Mouse (Mus musculus) forebrain, embryonic 16.5 days (tissue): Measurements from ENCODE around the gene Ackr1. TPM values are rescaled to one million over a fixed set of nuclear protein-coding genes. Genes with fewer than 3 reads are reported as not detected.

Source experiments
- ATAC-seq: fragments of 200-750 bp; cut with Nextera tagmentation; 2 replicates; pipeline ENCODE4 v1.8.0; 2017; ENCODE audit warnings: mild to moderate bottlenecking, moderate library complexity
- H3K27ac ChIP-seq: fragments of 300-500 bp; sonication (generic); 2 replicates; pipeline ENCODE4 v1.5.1; 2014; ENCODE audit warnings: low read length, control low read depth
- H3K27me3 ChIP-seq: fragments of 300-500 bp; sonication (generic); replicated peaks from 2 replicates; pipeline ENCODE4 v1.6.1; 2014; ENCODE audit warnings: low read length; ENCODE audit not compliant: control insufficient read depth, insufficient read depth
- H3K36me3 ChIP-seq: fragments of 300-500 bp; sonication (generic); 2 replicates; pipeline ENCODE4 v1.6.1; 2014; ENCODE audit not compliant: control insufficient read depth, insufficient read depth
- H3K4me1 ChIP-seq: fragments of 300-500 bp; sonication (generic); replicated peaks from 2 replicates; pipeline ENCODE4 v1.6.1; 2014; ENCODE audit warnings: low read length; ENCODE audit not compliant: control insufficient read depth, insufficient read depth
- H3K4me2 ChIP-seq: fragments of 300-500 bp; sonication (generic); 2 replicates; pipeline ENCODE4 v1.6.1; 2014; ENCODE audit warnings: mild to moderate bottlenecking, low read length, control low read depth
- H3K4me3 ChIP-seq: fragments of 300-500 bp; sonication (generic); replicated peaks from 2 replicates; pipeline ENCODE4 v1.5.1; 2014; ENCODE audit warnings: mild to moderate bottlenecking, low read length, control low read depth
- H3K9ac ChIP-seq: fragments of 300-500 bp; sonication (generic); replicated peaks from 2 replicates; pipeline ENCODE4 v1.6.1; 2014; ENCODE audit warnings: low read depth, low read length, control low read depth
- H3K9me3 ChIP-seq: fragments of 300-500 bp; sonication (generic); 2 replicates; pipeline ENCODE4 v1.6.1; 2016; ENCODE audit warnings: low read length; ENCODE audit not compliant: control insufficient read depth
- WGBS: fragments of 180-500 bp; shearing (Covaris S2); extraction: QIAGEN DNeasy Blood & Tissue Kit; methylation state at CpG from one replicate; pipeline ENCODE4 v1.1.7; 2014; 5-methylcytosine and 5-hydroxymethylcytosine counted together
- polyA plus RNA-seq: library from polyadenylated mRNA; unstranded; fragments of >200 nt; fragmentation: Nextera tagmentation; extraction: Ambion mirVana; gene quantifications from 2 replicates; pipeline ENCODE4 v1.2.1, GENCODE M21; 2015

Gene Ackr1
- polyA plus RNA-seq, 1 experiment from 2014 or later, result 14.0 TPM

DNA sequence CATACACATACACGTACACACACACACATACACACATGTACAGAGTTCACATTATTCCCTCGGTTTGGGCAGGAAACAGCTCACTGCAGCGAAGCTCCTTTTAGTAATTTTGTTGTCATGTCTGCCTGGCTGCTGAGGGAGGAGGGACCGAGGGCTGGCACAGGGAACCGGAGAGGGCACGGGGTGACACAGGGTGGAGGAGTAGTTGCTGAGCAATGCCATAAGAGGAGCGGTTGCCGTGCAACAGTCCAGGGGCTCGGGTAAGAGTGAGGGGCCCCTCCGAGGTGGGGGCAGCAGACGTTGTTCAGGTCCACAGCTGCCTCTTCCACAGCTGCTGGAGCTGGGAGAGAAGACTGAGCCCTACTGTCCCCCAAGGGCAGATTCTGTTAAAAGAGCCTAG, 2.4 kb upstream of the Ackr1 start:
- Histone ChIP-seq H3K4me3 (no peak overlapping the region), H3K36me3 (peaks cover 12% of the 10 kb centered on the region; the same call in 1 of the 2 replicates), H3K27ac (no peak overlapping the region), H3K4me2 (no peak overlapping the region), H3K9ac (no peak overlapping the region), H3K27me3 (no peaks in the 10 kb centered on the region), H3K4me1 (no peaks in the 10 kb centered on the region), H3K9me3 (no peaks in the 10 kb centered on the region)
- WGBS, result 55% methylated on average over 11 of the region's 11 CpGs
- no peak for ATAC-seq

GRCm38 (mm10) chr1:173332418-173332817, 1.1 kb downstream of the Ackr1 start:
- Histone ChIP-seq H3K4me2 (no peak overlapping the region), H3K9ac (no peak overlapping the region), H3K36me3 (no peaks in the 10 kb centered on the region), H3K4me1 (peaks cover 5% of the 10 kb centered on the region; the same call in 1 of the 2 replicates), H3K9me3 (no peaks in the 10 kb centered on the region), H3K27me3 (no peaks in the 10 kb centered on the region), H3K4me3 (no peak overlapping the region), H3K27ac (no peak overlapping the region)
- ATAC-seq, result no peak
- WGBS, result 90% methylated on average over 5 of the region's 5 CpGs

DNA sequence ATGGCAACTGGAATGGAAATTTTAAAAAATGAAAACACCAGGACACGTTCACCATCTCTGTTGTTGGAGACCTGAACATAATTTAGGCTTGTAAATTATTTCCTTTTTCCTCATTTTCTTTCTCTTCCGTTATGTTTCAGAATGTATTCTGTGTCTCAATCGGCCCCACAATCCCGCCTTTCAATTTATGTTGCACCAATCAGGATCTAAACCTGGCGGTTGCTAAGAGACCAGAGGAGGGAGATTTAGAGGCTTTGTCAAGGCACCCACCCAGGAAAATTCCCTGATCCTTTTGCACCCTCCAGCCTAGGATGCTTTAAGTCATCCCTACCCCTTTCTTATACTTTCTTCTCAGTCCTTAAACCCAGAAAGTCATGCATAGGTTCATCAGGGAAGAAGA, 3.8 kb downstream of the Ackr1 start:
- no peak overlapping the region for H3K27ac ChIP-seq
- no peaks in the 10 kb centered on the region for H3K9me3 ChIP-seq
- peaks cover 5% of the 10 kb centered on the region; the same call in 1 of the 2 replicates for H3K4me1 ChIP-seq
- ATAC-seq, result peak; percentile 39
- no peaks in the 10 kb centered on the region for H3K36me3 ChIP-seq
- H3K4me2 ChIP-seq, result no peak overlapping the region
- H3K9ac ChIP-seq, result no peak overlapping the region
- no peaks in the 10 kb centered on the region for H3K27me3 ChIP-seq
- 60% methylated on average over 5 of the region's 5 CpGs for WGBS
- no peak overlapping the region for H3K4me3 ChIP-seq

GRCm38 (mm10) chr1:173329185-173329584, 4.4 kb downstream of the Ackr1 start:
- Histone ChIP-seq H3K4me3 (no peak overlapping the region), H3K27me3 (no peaks in the 10 kb centered on the region), H3K9me3 (no peaks in the 10 kb centered on the region), H3K36me3 (no peaks in the 10 kb centered on the region), H3K4me2 (no peak overlapping the region), H3K27ac (no peak overlapping the region), H3K9ac (no peak overlapping the region), H3K4me1 (peaks cover 5% of the 10 kb centered on the region; the same call in 1 of the 2 replicates)
- WGBS, result 45% methylated on average over 4 of the region's 4 CpGs
- no peak for ATAC-seq

DNA sequence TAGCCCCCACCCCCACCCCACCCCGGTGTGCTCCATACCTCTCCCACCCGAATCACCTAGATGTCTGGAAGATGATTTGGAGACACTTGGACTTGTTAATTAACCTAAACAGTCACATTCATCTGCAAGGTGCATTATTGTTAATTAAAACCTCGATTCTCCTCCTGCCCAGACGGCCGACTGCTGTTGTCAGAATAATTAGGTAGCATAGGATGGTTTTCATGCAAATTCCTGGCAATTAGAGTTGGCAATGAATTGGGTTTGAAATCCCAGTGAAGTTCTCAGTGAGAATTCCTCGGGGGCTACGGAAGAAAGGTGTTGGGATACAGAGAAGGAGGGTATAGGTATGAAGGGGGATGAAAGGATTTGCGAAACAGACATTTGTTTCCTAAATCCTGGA, 5.1 kb downstream of the Ackr1 start:
- no peak overlapping the region for H3K4me3 ChIP-seq
- no peaks in the 10 kb centered on the region for H3K9me3 ChIP-seq
- no peak overlapping the region for H3K27ac ChIP-seq
- H3K27me3 ChIP-seq, result no peaks in the 10 kb centered on the region
- peaks cover 5% of the 10 kb centered on the region; the same call in 1 of the 2 replicates for H3K4me1 ChIP-seq
- WGBS, result 16% methylated on average over 8 of the region's 8 CpGs
- no peak overlapping the region for H3K4me2 ChIP-seq
- no peaks in the 10 kb centered on the region for H3K36me3 ChIP-seq
- no peak overlapping the region for H3K9ac ChIP-seq
- peak; percentile 14; the same call in 1 of the 2 replicates for ATAC-seq

DNA sequence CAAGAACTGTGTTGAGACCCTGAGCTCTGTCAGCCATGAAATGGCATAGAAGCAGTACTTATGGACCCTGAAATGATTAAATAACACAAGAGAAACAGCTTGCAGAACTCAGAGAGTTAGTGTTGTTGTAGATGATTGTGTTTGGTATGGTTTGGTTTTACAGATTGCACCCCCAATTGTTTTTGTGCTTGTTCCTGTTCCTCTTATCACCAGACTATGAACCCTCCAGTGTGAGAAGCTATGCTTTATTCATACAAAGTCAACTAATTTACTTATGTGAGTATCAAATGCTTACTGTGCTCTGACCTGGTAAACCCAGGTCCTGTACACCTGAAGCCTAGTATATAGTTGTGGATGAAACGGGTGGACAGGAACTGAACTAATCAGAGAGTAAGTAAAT, 7.0 kb downstream of the Ackr1 start:
- Histone ChIP-seq H3K4me3 (no peak overlapping the region), H3K27me3 (no peaks in the 10 kb centered on the region), H3K36me3 (no peaks in the 10 kb centered on the region), H3K9me3 (no peaks in the 10 kb centered on the region), H3K27ac (no peak overlapping the region), H3K4me1 (peaks cover 7% of the 10 kb centered on the region; the same call in 1 of the 2 replicates), H3K9ac (no peak overlapping the region), H3K4me2 (no peak overlapping the region)
- WGBS, result 68% methylated on average over 1 of the region's 1 CpGs
- no peak for ATAC-seq

GRCm38 (mm10) chr1:173325395-173325794, 8.2 kb downstream of the Ackr1 start:
- Histone ChIP-seq H3K36me3 (no peaks in the 10 kb centered on the region), H3K4me2 (no peak overlapping the region), H3K27ac (no peak overlapping the region), H3K9ac (no peak overlapping the region), H3K4me3 (no peak overlapping the region), H3K4me1 (peaks cover 8% of the 10 kb centered on the region; the same call in 1 of the 2 replicates), H3K27me3 (no peaks in the 10 kb centered on the region), H3K9me3 (no peaks in the 10 kb centered on the region)
- ATAC-seq, result no peak
- 76% methylated on average over 1 of the region's 1 CpGs for WGBS

DNA sequence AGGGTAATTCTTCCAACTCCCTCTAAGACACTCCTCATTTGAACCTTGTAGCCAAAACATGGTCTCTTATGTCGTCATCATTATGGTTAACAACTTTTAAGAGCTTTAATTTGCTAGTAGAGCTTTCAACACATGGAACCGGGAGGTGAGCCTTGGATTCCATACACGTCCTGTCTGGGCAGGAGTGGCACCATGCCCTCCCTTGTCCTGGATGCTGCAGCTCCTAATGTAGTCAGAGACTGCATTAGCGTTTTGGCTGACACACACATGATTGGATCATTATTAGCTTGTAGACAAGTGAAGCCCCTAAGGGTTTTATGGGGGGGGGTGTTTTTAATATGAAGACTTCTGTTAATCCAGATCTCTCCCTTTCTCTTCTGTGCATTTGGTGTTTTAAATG, 8.6 kb downstream of the Ackr1 start:
- WGBS, result 40% methylated on average over 4 of the region's 4 CpGs

DNA sequence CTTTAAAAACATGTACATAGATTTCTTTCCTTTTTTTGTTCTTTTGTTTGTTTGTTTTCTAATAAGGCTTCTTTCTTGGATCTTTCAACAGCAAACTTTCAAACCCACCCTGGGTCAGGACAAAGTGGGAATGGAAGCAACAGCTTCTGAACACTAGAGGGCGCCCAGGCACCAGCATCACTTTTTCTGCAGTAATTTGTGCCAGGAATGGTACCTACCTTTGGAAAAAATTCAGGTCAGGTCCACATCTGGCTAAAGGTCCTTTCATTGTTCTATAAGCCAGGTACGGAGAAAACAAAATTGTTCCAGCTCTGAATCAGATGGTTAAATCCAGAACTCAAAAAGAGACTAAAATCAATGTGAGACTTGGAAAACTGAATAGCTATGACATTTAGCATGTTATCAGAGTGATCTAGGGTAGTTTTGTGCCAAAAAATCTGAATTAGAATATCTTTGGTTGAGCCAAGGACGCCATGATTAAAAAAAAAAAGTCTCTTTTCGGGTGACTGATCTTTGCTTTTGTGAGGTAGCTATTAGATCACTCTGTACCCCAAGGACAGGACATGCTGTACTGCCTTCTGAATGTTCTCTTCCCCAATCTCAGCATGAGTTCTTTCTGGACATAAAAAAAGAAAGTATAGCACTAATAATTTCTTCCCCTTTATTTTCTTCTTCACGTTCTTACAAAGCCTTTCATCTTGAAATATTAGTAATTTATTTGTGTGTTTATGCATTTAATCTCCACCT, 9.5 kb downstream of the Ackr1 start:
- Histone ChIP-seq H3K27me3 (no peaks in the 10 kb centered on the region), H3K4me1 (peaks cover 8% of the 10 kb centered on the region; the same call in 1 of the 2 replicates), H3K36me3 (no peaks in the 10 kb centered on the region), H3K4me2 (no peak overlapping the region), H3K4me3 (no peak overlapping the region), H3K9me3 (no peaks in the 10 kb centered on the region), H3K9ac (no peak overlapping the region), H3K27ac (no peak overlapping the region)
- WGBS, result 31% methylated on average over 5 of the region's 5 CpGs
- ATAC-seq, result no peak

More for the DNA sequence above, 8.6 kb downstream of the Ackr1 start:
- no peak overlapping the region for H3K9ac ChIP-seq
- H3K4me3 ChIP-seq, result no peak overlapping the region
- H3K27me3 ChIP-seq, result no peaks in the 10 kb centered on the region
- H3K36me3 ChIP-seq, result no peaks in the 10 kb centered on the region
- H3K27ac ChIP-seq, result no peak overlapping the region
- no peak overlapping the region for H3K4me2 ChIP-seq
- no peaks in the 10 kb centered on the region for H3K9me3 ChIP-seq
- peaks cover 8% of the 10 kb centered on the region; the same call in 1 of the 2 replicates for H3K4me1 ChIP-seq
- ATAC-seq, result no peak
